Mouse (Mus musculus) heart, embryonic 12.5 days (tissue): ENCODE data around the gene Tmem25. TPM values are rescaled to one million over a fixed set of nuclear protein-coding genes. Genes with fewer than 3 reads are reported as not detected.

Source experiments
- polyA plus RNA-seq: library from polyadenylated mRNA; unstranded; fragments of >200 nt; fragmentation: Nextera tagmentation; extraction: Ambion mirVana; gene quantifications from 2 replicates; pipeline ENCODE4 v1.2.1, GENCODE M21; 2016

The Tmem25 gene
- polyA plus RNA-seq, 1 experiment from 2014 or later, result 2.2 TPM

Other genes with a start within 250 kb of the Tmem25 start
- not detected in 2 replicates for gene Cxcr5, start 237.4 kb downstream of the Tmem25 start, polyA plus RNA-seq
- 12.4 and 13.5 TPM in 2 replicates for gene Ddx6, start 194.4 kb downstream of the Tmem25 start, polyA plus RNA-seq
- gene Treh, start 126.1 kb downstream of the Tmem25 start, polyA plus RNA-seq, result not detected in 2 replicates
- gene Phldb1, start 64.1 kb downstream of the Tmem25 start, polyA plus RNA-seq, result 34.8 and 36.9 TPM in 2 replicates
- 151 and 160 TPM in 2 replicates for gene Arcn1, start 31.5 kb downstream of the Tmem25 start, polyA plus RNA-seq
- 63.1 and 71.9 TPM in 2 replicates for gene Ift46, start 31.4 kb downstream of the Tmem25 start, polyA plus RNA-seq
- not detected in 2 replicates for gene Ttc36, start 3.8 kb upstream of the Tmem25 start, polyA plus RNA-seq
- 11.9 and 12.0 TPM in 2 replicates for gene Kmt2a, start 82.0 kb upstream of the Tmem25 start, polyA plus RNA-seq
- 924 and 963 TPM in 2 replicates for gene Atp5l, start 121.4 kb upstream of the Tmem25 start, polyA plus RNA-seq
- 18.9 and 21.6 TPM in 2 replicates for gene Ube4a, start 166.3 kb upstream of the Tmem25 start, polyA plus RNA-seq
- gene Cd3g, start 181.1 kb upstream of the Tmem25 start, polyA plus RNA-seq, result 0.35 TPM in 1 of 2 replicates, not detected in the other
- gene Cd3d, start 182.5 kb upstream of the Tmem25 start, polyA plus RNA-seq, result not detected in 2 replicates
- not detected in 2 replicates for gene Cd3e, start 210.3 kb upstream of the Tmem25 start, polyA plus RNA-seq
- gene Mpzl2, start 240.5 kb upstream of the Tmem25 start, polyA plus RNA-seq, result 0.92 and 0.96 TPM in 2 replicates